Mouse (Mus musculus) layer of hippocampus, adult 9-11 months (tissue): Measurements from ENCODE around the gene Rfx7.

Experiments used
- DNase-seq: peaks from one replicate; pipeline ENCODE4 v3.0.0; 2022

Rfx7 gene

DNA sequence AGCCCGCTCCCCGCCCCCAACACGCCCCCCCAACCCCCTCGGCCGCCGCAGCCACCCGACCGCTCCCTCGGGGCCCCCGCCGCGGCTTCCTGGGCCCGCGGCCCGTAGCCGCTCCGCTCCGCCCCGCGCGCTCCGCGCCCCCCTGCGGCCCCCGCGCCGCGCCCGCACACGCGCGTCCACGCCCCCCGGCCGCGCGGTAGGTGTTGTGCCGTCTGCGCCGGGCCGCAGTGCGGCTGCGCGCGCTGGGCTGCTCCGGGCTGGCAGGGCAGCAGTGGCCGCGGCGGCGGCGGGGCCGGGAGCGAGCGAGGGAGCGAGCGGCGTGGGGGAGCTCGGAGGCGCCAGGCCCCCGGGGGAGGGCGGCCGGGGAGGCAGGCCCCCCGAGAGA, at the start of gene Rfx7:
Rfx7 (plus strand) TSS at position 245 of the 385 bp plus-strand sequence.
- DNase-seq: peak; percentile 77

- DNase-seq: no peak
These were observed 43.5 kb upstream of the Rfx7 start for GRCm38 (mm10) chr9:72488523-72488922.

- no peak for DNase-seq
These were observed 42.9 kb upstream of the Rfx7 start for GRCm38 (mm10) chr9:72489131-72489530.

GRCm38 (mm10) chr9:72491559-72492193, 40.4 kb upstream of the Rfx7 start:
- peak; percentile 84 for DNase-seq

- DNase-seq: no peak
These were observed 39.9 kb upstream of the Rfx7 start, which contains the start of gene Tex9 for GRCm38 (mm10) chr9:72492194-72492565. Tex9 (minus strand) TSS chr9:72492212.

DNA sequence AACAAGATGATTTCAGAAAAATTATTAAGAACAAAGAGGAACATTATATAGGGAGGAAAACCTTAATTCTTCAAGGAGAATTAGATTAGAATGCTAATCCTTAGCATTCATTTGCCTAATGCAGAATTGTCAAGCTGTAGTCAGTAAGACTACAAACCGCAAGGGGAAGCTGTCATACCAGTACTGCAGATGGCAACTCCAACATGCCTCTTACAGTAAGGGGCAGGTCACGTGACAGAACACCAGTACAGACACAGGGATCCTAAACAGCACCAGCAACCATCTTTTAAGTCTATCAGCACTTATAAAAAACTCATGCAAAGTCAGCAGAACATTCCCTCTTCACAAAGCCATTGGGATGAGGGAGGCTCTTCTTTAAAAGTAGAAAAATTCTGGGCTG, 38.6 kb upstream of the Rfx7 start:
- DNase-seq: no peak

GRCm38 (mm10) chr9:72493984-72494685, 37.9 kb upstream of the Rfx7 start:
- no peak for DNase-seq

DNA sequence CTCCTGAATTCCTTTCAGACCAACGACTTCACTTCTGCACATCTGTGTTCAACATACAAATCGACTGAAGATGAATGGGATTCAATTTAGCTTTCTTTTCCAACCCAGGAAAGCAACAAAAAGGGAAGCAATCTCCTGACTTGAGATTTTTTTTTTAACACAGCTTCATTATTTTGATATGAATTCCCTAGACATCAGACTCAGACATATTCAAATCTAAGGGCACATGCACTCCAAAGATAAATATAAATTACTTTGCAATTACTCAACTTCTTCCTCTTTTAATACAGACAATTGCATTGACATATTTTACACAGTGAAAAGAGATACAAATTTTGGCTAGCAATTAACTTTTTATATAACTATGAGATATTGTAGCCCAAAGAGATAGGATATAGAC, 35.3 kb upstream of the Rfx7 start:
- no peak for DNase-seq

DNA sequence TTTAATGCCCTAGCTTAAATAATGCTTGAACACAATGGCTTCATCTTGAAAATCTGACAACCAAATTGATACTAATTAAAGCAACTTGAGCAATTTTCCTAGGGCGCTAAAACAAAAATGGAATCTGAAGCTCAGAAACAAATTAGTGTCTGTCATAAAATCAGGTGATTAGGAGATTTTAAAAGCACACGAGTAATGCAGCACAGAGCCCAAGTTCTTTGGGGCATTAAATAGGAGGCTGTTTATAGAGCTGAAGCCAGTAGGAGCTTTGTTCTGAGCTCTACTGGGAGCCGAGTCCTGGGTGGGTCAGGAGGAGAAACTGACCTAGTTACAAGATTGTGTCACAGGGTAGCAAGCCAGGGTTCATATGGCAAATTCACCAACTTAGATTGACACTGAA, 34.9 kb upstream of the Rfx7 start:
- no peak for DNase-seq

GRCm38 (mm10) chr9:72512229-72512981, 19.6 kb upstream of the Rfx7 start:
- no peak for DNase-seq

DNA sequence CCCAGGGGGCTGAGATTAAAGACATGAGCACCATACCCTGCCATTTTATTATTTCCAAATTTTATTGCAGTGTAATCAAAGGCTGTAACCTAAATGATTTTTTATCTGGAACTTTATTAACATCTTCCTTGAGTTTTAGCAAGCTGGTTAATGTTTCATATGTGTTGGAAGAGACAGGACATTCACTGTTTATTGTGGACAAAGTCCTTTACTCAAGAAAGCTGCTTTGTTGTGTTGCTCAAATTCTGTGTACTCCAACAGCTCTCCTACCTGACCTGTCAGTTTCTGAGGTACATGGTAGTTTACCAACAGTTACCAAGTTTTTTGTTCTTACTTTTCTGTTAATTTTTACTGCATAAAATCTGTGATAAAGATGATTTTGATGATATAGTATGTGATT, 16.7 kb upstream of the Rfx7 start:
- no peak for DNase-seq

- DNase-seq: no peak
These were observed 12.8 kb upstream of the Rfx7 start for GRCm38 (mm10) chr9:72519246-72519645.

DNA sequence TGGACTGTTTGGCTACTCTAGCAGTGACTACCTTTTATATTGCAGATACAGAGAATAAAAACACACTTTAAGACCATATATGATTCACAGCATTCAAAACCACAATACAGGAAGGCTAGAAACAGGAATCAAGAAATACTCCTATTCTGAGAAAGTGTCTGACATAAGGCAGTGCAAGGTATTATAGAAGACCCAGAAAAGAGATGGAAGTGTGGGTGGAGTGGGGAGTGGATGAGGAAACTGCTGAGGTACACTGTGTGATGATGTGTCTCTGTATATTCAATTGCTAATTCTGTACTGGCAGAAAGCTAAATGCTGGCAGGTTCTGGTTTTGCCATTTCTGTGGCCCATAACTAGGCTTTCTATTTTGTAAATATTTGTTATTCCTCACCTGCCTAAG, 11.2 kb upstream of the Rfx7 start:
- DNase-seq: no peak

DNA sequence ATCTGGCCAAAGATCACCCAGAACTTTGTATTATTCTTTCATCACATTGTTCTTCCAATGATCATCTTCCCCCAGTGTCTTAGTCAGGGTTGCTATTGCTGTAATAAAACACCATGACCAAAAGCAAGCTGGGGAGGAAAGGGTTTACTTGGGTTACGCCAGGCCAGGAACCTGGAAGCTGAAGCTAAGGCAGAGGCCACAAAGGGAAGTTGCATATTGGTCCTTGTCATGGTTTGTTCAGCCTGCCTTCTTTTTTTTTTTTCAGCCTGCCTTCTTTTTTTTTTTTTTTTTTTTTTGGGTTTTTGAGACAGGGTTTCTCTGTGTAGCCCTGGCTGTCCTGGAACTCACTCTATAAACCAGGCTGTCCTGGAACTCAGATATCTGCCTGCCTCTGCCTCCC, 5.9 kb upstream of the Rfx7 start:
- no peak for DNase-seq

GRCm38 (mm10) chr9:72530237-72530636, 1.8 kb upstream of the Rfx7 start:
- peak; percentile 81 for DNase-seq

DNA sequence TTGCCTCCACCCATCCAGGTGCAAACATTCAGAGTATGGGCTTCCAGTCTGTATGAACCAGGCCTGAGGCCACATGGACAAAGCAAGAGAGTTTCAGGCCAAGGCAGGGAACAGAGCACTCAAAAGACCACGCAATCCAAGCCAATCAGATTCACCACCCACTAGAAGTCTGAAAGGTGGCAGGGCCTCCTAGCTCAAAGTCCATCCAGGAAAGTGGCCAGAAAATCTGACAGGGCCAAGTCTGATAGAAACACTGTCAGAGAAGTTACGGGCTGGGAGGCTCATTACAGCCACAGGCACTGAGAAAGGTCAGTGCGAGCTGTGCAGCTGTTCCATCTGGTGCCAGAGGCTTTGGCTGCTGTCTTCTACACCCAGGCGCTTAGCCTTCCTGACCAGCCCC, 1.2 kb upstream of the Rfx7 start:
- no peak for DNase-seq

DNA sequence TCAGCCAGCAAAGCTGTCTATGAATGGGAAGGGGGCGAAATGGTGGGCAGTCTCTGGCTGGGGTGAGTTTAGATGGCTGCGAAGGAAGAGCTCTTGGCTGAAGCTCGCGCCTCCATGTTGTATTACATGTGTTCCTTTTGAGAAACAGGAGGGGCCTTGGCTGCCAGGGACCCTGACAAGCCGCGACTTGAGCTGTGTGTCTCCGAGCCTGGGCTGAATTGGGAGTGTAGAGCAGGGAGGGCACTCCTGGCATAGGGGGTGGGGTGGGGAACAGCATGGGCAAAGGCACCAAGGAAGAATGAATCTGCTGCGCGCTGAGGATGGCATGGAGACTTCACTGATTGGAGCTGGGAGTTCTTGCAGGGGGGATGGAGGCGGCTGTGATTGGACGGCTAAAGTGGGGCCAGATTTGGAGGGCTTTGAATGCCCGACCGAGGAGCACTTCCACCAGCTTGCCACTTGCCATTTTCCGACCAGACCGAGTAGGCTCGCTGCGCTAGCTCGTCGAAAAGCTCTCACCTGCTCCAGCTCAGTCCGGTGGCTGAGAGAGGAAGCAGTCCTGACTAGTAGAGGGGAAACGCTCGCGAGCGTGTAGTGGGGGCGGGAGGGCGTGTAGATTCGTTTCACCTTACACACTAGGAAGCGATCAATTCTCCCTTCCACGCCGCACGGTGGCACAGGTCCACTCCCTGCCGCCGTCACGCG, 597 bp upstream of the Rfx7 start:
- DNase-seq: peak; percentile 88

- DNase-seq: peak; percentile 41
These were observed 495 bp downstream of the Rfx7 start for GRCm38 (mm10) chr9:72532381-72533088.

GRCm38 (mm10) chr9:72533089-72533415, 1.0 kb downstream of the Rfx7 start:
- DNase-seq: no peak

GRCm38 (mm10) chr9:72534985-72535384, 2.9 kb downstream of the Rfx7 start:
- no peak for DNase-seq

- no peak for DNase-seq
These were observed 3.4 kb downstream of the Rfx7 start for GRCm38 (mm10) chr9:72535394-72535793.

- DNase-seq: no peak
These were observed 5.0 kb downstream of the Rfx7 start for GRCm38 (mm10) chr9:72537086-72537485.

- DNase-seq: no peak
These were observed 11.6 kb downstream of the Rfx7 start for GRCm38 (mm10) chr9:72543590-72543989.
